Mouse (Mus musculus) effector memory CD4-positive, alpha-beta T cell, adult 5 months (primary cell): Measurements from ENCODE around the gene Olfr652. TPM values are rescaled to one million over a fixed set of nuclear protein-coding genes. Genes with fewer than 3 reads are reported as not detected.

Source experiments
- polyA plus RNA-seq: library from polyadenylated mRNA; unstranded; fragments of 100-300 nt; shearing (Covaris generic); gene quantifications from one replicate; pipeline ENCODE4 v1.2.1, GENCODE M21; 2017

The Olfr652 gene
- polyA plus RNA-seq: not detected

GRCm38 (mm10) chr7:104560601-104561000 lies at the start of gene Olfr652:
Olfr652 (plus strand) TSS chr7:104560901.

GRCm38 (mm10) chr7:104549833-104550232 lies 10.9 kb upstream of the Olfr652 start, which contains the start of gene Olfr651:
Olfr651 (plus strand) TSS chr7:104550133.

GRCm38 (mm10) chr7:104577014-104577413 lies 16.3 kb downstream of the Olfr652 start, which contains the start of gene Olfr653:
Olfr653 (plus strand) TSS chr7:104577314.

GRCm38 (mm10) chr7:104586725-104587124 lies 26.0 kb downstream of the Olfr652 start, which contains the start of gene Olfr654:
Olfr654 (plus strand) TSS chr7:104587025.

GRCm38 (mm10) chr7:104601679-104602078 lies 41.0 kb downstream of the Olfr652 start, which contains the start of gene Olfr655:
Olfr655 (minus strand) TSS chr7:104601779.

GRCm38 (mm10) chr7:104613655-104614054 lies 53.0 kb downstream of the Olfr652 start, which contains the start of gene Olfr656:
Olfr656 (plus strand) TSS chr7:104613955.

Other genes with a start within 250 kb of the Olfr652 start
- gene Trim12a, start 245.4 kb upstream of the Olfr652 start, polyA plus RNA-seq: 110 TPM
- not detected for gene Trim34b, start 231.4 kb upstream of the Olfr652 start, polyA plus RNA-seq
- 7.9 TPM for gene Trim12c, start 207.5 kb upstream of the Olfr652 start, polyA plus RNA-seq
- gene Trim30b, start 191.0 kb upstream of the Olfr652 start, polyA plus RNA-seq: 0.52 TPM
- 1.0 TPM for gene Trim30c, start 160.1 kb upstream of the Olfr652 start, polyA plus RNA-seq
- 39.1 TPM for gene Trim30a, start 95.7 kb upstream of the Olfr652 start, polyA plus RNA-seq
- gene Trim30d, start 53.1 kb upstream of the Olfr652 start, polyA plus RNA-seq: 14.2 TPM
- gene Olfr651, start 10.8 kb upstream of the Olfr652 start, polyA plus RNA-seq: not detected
- not detected for gene Olfr653, start 16.4 kb downstream of the Olfr652 start, polyA plus RNA-seq
- not detected for gene Olfr654, start 26.1 kb downstream of the Olfr652 start, polyA plus RNA-seq
- gene Olfr655, start 40.9 kb downstream of the Olfr652 start, polyA plus RNA-seq: not detected
- gene Olfr656, start 53.1 kb downstream of the Olfr652 start, polyA plus RNA-seq: not detected
- gene Olfr657, start 63.9 kb downstream of the Olfr652 start, polyA plus RNA-seq: not detected
- gene Olfr658, start 86.4 kb downstream of the Olfr652 start, polyA plus RNA-seq: not detected
- gene Olfr659, start 105.9 kb downstream of the Olfr652 start, polyA plus RNA-seq: not detected
- gene Olfr661, start 125.6 kb downstream of the Olfr652 start, polyA plus RNA-seq: not detected
- gene Usp17le, start 216.6 kb downstream of the Olfr652 start, polyA plus RNA-seq: not detected